Mouse (Mus musculus) liver, embryonic 11.5 days (tissue): ENCODE results near the gene Lap3. TPM values are rescaled to one million over a fixed set of nuclear protein-coding genes. Genes with fewer than 3 reads are reported as not detected.

Experiments used
- ATAC-seq: fragments of 200-750 bp; cut with Nextera tagmentation; replicated peaks from 2 replicates; pipeline ENCODE4 v1.8.0; 2017; ENCODE audit warnings: moderate number of reproducible peaks, mild to moderate bottlenecking, moderate TSS enrichment, moderate library complexity; ENCODE audit not compliant: low FRiP score
- DNase-seq: peaks from one replicate; pipeline ENCODE4 v3.0.0-alpha.2; 2017; ENCODE audit warnings: low spot score
- H3K27ac ChIP-seq: fragments of 300-500 bp; sonication (generic); 2 replicates; pipeline ENCODE4 v1.5.1; 2014; ENCODE audit warnings: mild to moderate bottlenecking, low read depth, low read length, control low read depth
- H3K27me3 ChIP-seq: fragments of 300-500 bp; sonication (generic); replicated peaks from 2 replicates; pipeline ENCODE4 v1.6.1; 2014; ENCODE audit warnings: low read length, mixed read lengths; ENCODE audit not compliant: control insufficient read depth, insufficient read depth
- H3K36me3 ChIP-seq: fragments of 300-500 bp; sonication (generic); 2 replicates; pipeline ENCODE4 v1.6.1; 2014; ENCODE audit warnings: mild to moderate bottlenecking, low read length, moderate library complexity, mixed read lengths; ENCODE audit not compliant: control insufficient read depth, insufficient read depth
- H3K4me1 ChIP-seq: fragments of 300-500 bp; sonication (generic); replicated peaks from 2 replicates; pipeline ENCODE4 v1.6.1; 2014; ENCODE audit warnings: low read length, mixed read lengths; ENCODE audit not compliant: control insufficient read depth, insufficient read depth
- H3K4me2 ChIP-seq: fragments of 300-500 bp; sonication (generic); 2 replicates; pipeline ENCODE4 v1.6.1; 2014; ENCODE audit warnings: mild to moderate bottlenecking, control low read depth, moderate library complexity
- H3K4me3 ChIP-seq: fragments of 300-500 bp; sonication (generic); 2 replicates; pipeline ENCODE4 v1.5.1; 2014; ENCODE audit warnings: low read depth, low read length, control low read depth
- H3K9ac ChIP-seq: fragments of 300-500 bp; sonication (generic); 2 replicates; pipeline ENCODE4 v1.6.1; 2014; ENCODE audit warnings: low read depth, low read length, control low read depth
- H3K9me3 ChIP-seq: fragments of 300-500 bp; sonication (generic); 2 replicates; pipeline ENCODE4 v1.6.1; 2016; ENCODE audit warnings: low read length, inconsistent platforms, mixed read lengths; ENCODE audit not compliant: control insufficient read depth
- WGBS: fragments of 180-500 bp; shearing (Covaris S2); extraction: QIAGEN DNeasy Blood & Tissue Kit; methylation state at CpG from one replicate; pipeline ENCODE4 v1.1.7; 2014; 5-methylcytosine and 5-hydroxymethylcytosine counted together
- polyA plus RNA-seq: library from polyadenylated mRNA; unstranded; fragments of >200 nt; fragmentation: Nextera tagmentation; extraction: Ambion mirVana; gene quantifications from 2 replicates; pipeline ENCODE4 v1.2.1, GENCODE M21; 2014

Gene Lap3
- polyA plus RNA-seq, 1 experiment from 2014 or later, result 112 TPM

GRCm38 (mm10) chr5:45525101-45525500 is 31.9 kb downstream of the Lap3 start:
- Histone ChIP-seq H3K27me3 (no peaks in the 10 kb centered on the region), H3K9me3 (no peaks in the 10 kb centered on the region), H3K9ac (no peak overlapping the region), H3K4me1 (no peaks in the 10 kb centered on the region; the same call in 1 of the 2 replicates), H3K4me2 (no peak overlapping the region), H3K36me3 (peaks cover 14% of the 10 kb centered on the region; the same call in 1 of the 2 replicates), H3K27ac (no peak overlapping the region), H3K4me3 (no peak overlapping the region)
- DNase-seq, result no peak
- no peak for ATAC-seq
- 90% methylated on average over 10 of the region's 10 CpGs for WGBS

- no peak for DNase-seq
- Histone ChIP-seq H3K4me1 (no peaks in the 10 kb centered on the region; the same call in 1 of the 2 replicates), H3K4me2 (no peak overlapping the region), H3K27me3 (no peaks in the 10 kb centered on the region), H3K9ac (no peak overlapping the region), H3K27ac (no peak overlapping the region), H3K9me3 (no peaks in the 10 kb centered on the region), H3K36me3 (peaks cover 14% of the 10 kb centered on the region; the same call in 1 of the 2 replicates), H3K4me3 (no peak overlapping the region)
- ATAC-seq, result no peak
- WGBS, result 91% methylated on average over 4 of the region's 4 CpGs
These were observed 33.2 kb downstream of the Lap3 start for GRCm38 (mm10) chr5:45526338-45526737.

GRCm38 (mm10) chr5:45529696-45530095 is 36.5 kb downstream of the Lap3 start:
- Histone ChIP-seq H3K27me3 (no peaks in the 10 kb centered on the region), H3K9me3 (no peaks in the 10 kb centered on the region), H3K27ac (no peak overlapping the region), H3K36me3 (peaks cover 14% of the 10 kb centered on the region; the same call in 1 of the 2 replicates), H3K4me1 (no peaks in the 10 kb centered on the region; the same call in 1 of the 2 replicates), H3K4me2 (no peak overlapping the region), H3K4me3 (no peak overlapping the region), H3K9ac (no peak overlapping the region)
- ATAC-seq (no peak), DNase-seq (no peak)
- WGBS, result 77% methylated on average over 3 of the region's 3 CpGs

GRCm38 (mm10) chr5:45534319-45535098 is 41.3 kb downstream of the Lap3 start:
- WGBS, result 5% methylated on average over 17 of the region's 17 CpGs
- Histone ChIP-seq H3K4me1 (no peaks in the 10 kb centered on the region; the same call in 1 of the 2 replicates), H3K9ac (no peak overlapping the region), H3K4me3 (no peak overlapping the region), H3K4me2 (peak overlapping the region; percentile 23), H3K27me3 (no peaks in the 10 kb centered on the region), H3K36me3 (no peaks in the 10 kb centered on the region), H3K9me3 (no peaks in the 10 kb centered on the region), H3K27ac (no peak overlapping the region)
- ATAC-seq (peak; percentile 81), DNase-seq (peak; percentile 67)

- Histone ChIP-seq H3K4me2 (no peak overlapping the region), H3K36me3 (no peaks in the 10 kb centered on the region)
- 64% methylated on average over 4 of the region's 4 CpGs for WGBS
These were observed 42.0 kb downstream of the Lap3 start for GRCm38 (mm10) chr5:45535177-45535576.

GRCm38 (mm10) chr5:45539502-45539901 is 46.3 kb downstream of the Lap3 start:
- H3K36me3 ChIP-seq, result no peaks in the 10 kb centered on the region
- no peak overlapping the region for H3K4me2 ChIP-seq
- no peak overlapping the region for H3K27ac ChIP-seq
- H3K4me3 ChIP-seq, result no peak overlapping the region
- H3K27me3 ChIP-seq, result no peaks in the 10 kb centered on the region
- no peak for DNase-seq
- no peaks in the 10 kb centered on the region for H3K9me3 ChIP-seq
- ATAC-seq, result no peak
- no peak overlapping the region for H3K9ac ChIP-seq
- WGBS, result 49% methylated on average over 10 of the region's 10 CpGs
- H3K4me1 ChIP-seq, result no peaks in the 10 kb centered on the region

More at GRCm38 (mm10) chr5:45535177-45535576, 42.0 kb downstream of the Lap3 start:
- ATAC-seq (no peak), DNase-seq (no peak)
- no peaks in the 10 kb centered on the region; the same call in 1 of the 2 replicates for H3K4me1 ChIP-seq
- H3K9me3 ChIP-seq, result no peaks in the 10 kb centered on the region
- no peak overlapping the region for H3K9ac ChIP-seq
- H3K27ac ChIP-seq, result no peak overlapping the region
- no peak overlapping the region for H3K4me3 ChIP-seq
- H3K27me3 ChIP-seq, result no peaks in the 10 kb centered on the region

- Histone ChIP-seq H3K4me2 (no peak overlapping the region), H3K4me3 (no peak overlapping the region), H3K9me3 (no peaks in the 10 kb centered on the region), H3K36me3 (no peaks in the 10 kb centered on the region), H3K27ac (no peak overlapping the region), H3K27me3 (no peaks in the 10 kb centered on the region), H3K4me1 (no peaks in the 10 kb centered on the region), H3K9ac (no peak overlapping the region)
- ATAC-seq (no peak), DNase-seq (no peak)
- 72% methylated on average over 5 of the region's 5 CpGs for WGBS
These were observed 50.2 kb downstream of the Lap3 start for GRCm38 (mm10) chr5:45543374-45543773.

- Histone ChIP-seq H3K4me1 (no peaks in the 10 kb centered on the region), H3K36me3 (no peaks in the 10 kb centered on the region), H3K4me2 (no peak overlapping the region), H3K9ac (no peak overlapping the region), H3K9me3 (no peaks in the 10 kb centered on the region), H3K27ac (no peak overlapping the region), H3K27me3 (no peaks in the 10 kb centered on the region), H3K4me3 (no peak overlapping the region)
- WGBS, result 70% methylated on average over 1 of the region's 1 CpGs
- DNase-seq (no peak), ATAC-seq (no peak)
These were observed 56.4 kb downstream of the Lap3 start for GRCm38 (mm10) chr5:45549586-45549985.
